Mouse (Mus musculus) CD8-positive naive resting alpha-beta T cell, adult 2 months (primary cell): ENCODE measurements around the gene Ccdc115.

Experiments
- DNase-seq, 2 experiments: peaks; one replicate each; pipeline ENCODE4 v3.0.0; 2022; ENCODE audit warnings: low read depth in 2 of 2, low spot score in 2 of 2

Gene Ccdc115

DNA sequence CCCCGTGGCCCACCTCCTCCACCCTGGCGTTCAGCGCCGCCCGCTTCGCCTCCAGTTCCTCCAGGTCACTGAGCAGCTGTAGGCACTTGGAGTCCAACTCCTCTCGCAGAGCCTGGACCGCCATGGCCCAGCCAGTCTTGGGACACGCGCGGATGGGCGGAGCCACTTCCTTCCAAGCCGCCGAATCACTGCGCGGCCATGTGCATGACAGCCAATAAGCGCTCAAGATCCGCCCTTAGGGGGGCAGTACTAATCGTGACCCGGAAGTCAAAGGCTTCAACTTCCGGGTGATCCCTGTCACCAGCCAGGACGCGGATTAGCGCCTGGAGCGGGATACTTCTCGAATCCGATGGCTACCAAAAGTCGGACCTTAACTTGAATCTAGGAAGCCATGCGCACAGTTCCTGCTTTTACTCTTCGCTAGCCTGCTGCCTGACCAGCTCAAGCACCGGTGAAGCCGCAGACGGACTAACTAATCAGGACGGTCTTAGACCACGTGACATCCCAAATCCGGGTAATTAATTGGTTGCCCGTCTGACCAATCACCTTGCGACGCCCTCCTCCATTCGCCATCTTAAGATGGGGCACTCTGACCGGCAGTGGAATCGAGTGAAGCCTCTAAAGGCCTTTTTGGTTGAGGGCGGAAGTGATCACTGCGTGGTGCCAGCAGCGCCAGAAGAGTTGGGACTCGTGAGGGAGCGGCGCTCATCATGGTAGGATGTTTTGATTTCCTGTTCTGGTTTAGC lies at the start of gene Ccdc115, which contains the start of gene Imp4:
Gene Ccdc115, minus strand, starts transcription at position 458 of the 746 bp plus-strand sequence.
Gene Imp4, plus strand, starts transcription at position 637 of the 746 bp plus-strand sequence.
- peak; percentile 89 to 92 for DNase-seq

DNA sequence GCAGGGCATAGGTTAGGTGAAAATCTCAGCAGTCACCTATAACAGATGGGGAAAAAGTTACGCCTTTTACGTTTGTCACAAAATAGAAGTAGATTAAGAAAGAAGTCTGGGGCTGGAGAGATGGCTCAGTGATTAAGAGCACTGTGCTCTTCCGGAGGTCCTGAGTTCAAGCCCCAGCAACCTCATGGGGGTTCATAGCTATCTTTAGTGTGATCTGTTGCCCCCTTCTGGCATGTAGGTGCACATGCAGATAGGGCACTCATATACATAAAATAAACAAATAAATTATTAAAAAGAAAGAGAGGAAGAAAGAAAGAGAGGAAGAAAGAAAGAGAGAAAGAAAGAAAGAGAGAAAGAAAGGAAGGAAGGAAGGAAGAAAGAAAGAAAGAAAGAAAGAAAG lies 47.9 kb upstream of the Ccdc115 start:
- no peak for DNase-seq

DNA sequence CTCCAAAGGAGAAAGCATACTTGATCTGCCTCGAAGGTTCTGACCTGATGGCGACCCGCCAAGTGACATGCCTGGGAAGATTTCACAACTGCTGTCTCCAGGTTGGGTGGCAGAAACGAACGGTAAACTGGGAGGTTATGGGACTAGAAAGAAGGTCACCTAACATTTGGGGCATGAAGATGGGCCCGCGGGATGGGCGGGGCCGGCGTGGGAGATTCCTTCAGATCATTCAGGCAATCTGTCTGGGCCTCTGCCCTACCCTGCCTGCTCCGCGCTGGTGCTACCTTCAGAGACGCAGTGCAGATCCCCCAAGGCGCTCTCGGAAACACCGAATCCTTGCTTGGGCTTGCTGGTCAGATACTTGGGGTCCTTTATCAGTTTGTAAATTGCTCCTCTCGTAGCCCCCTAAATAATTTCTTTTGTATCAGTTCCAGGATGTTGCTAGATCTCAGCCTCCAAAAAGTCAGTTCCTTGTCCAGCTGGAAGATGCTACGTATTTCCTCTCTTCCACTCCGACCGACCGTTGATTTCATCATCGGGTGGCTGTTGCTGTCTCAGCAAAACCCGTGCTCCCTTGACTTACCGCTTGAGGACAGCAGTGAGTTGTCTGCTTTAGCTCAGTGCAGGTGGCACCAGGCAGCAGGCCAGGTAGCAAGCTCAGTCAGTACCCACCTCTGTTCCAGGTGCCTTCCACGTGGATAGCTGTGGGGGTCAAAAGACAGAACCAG lies 46.2 kb upstream of the Ccdc115 start:
- DNase-seq, result peak; percentile 41 to 68

DNA sequence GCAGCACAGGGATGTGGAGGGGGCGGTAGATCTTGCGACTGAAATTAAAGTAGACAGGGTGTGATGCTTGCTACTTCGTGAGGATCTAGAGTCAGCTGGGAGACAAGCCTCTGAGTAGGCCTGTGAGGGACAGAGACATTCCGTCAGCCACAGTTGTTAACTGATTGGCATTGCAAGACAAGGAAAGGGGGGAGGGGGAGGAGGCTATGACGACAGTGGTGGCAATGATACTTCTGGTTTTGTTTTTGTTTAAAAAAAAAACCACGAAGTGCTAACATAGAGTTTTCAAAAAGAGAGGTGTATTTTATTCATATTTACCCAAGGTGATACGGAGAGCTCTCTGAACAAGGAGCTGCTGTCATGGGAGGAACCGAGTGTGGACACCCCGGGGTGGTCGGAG lies 45.0 kb upstream of the Ccdc115 start:
- DNase-seq, result no peak

DNA sequence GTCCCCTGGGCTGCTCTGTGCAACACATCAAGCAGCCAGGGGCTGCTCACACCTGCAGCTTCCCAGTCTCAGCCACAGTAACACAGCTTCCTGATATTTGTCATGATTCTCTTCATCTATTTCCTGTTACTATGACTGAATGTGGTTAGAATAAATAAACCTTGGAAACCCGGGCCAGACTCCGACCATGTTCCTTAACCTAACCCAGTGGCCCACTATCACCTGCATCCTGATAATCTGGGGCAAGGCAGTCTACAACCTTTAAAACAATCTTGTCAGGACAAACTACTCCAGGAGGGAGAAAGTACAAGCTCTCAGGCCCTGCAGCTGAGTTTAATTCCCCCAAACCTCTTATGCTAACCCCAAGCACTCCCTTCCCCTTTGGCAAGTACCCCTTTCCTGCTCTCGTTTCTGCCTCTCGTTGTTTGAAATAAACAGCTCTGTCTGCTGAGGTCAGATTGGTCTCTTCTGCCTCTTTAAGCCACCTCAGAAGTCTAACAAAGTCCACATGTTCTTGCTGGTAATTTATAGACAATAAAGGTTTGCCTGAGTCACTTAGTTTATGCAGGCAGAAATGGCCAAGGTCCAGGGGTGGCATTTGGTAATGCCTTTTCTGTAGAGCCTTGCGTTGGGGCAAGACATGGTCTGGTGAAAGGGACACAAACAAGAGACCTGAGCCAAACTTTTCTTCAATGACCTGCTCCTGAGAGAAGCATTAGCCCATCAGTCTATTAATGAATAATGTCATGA lies 42.6 kb upstream of the Ccdc115 start:
- DNase-seq, result no peak

DNA sequence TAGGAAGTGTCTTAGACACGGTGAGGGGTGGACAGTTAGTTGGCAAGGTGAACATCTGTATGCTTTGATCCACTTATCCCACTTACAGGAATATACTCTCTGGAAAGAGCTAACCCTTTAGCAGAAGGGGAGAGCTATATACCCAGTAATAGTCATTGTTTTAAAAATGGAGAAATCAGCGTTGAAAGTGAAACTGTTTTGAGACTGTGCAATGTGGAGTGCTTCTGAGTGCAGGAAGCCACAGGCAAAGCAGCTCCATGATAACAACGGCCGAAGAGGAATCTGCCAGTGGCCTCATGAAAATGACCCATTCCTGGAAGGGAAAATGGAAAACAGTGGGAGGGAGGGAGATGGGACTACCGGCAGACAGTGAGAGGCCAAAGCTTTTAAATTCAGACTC lies 41.3 kb upstream of the Ccdc115 start:
- no peak for DNase-seq

DNA sequence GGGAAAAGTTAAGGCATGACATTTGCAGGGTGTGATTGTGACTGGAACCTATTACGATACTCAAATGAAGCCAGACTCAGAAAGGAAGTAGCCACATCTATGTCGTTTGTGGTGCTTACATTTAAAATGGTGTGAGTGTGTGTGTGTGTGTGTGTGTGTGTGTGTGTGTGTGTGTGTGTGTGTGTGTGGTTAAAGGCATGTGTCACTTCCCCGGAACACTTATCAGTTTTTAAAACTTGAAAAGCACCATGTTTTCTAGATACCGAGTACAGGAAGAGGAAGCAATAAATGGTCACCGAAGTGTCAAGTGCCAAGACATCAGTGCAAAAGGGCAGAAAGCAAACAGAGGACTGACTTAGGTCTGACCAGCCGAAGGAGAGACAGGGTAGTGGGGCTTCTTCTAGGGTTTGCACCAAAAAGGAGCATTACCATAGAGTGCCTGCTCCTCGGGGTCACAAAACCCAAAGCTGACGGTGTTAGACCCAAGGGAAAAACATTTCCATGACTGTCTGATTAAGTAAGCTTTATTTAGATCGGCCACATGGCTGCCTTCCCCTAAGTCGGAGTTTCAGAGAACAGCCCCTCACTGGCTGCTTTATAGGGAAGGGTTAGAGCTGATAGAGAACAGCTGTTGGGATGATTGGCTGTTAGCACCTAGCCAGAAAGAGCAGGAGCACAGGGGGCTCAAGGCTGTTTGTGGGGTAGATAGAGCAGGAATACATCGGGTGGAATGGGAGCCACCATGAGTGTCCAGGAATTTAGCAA lies 39.6 kb upstream of the Ccdc115 start:
- DNase-seq, result peak in 1 of 2 experiments; percentile 32

DNA sequence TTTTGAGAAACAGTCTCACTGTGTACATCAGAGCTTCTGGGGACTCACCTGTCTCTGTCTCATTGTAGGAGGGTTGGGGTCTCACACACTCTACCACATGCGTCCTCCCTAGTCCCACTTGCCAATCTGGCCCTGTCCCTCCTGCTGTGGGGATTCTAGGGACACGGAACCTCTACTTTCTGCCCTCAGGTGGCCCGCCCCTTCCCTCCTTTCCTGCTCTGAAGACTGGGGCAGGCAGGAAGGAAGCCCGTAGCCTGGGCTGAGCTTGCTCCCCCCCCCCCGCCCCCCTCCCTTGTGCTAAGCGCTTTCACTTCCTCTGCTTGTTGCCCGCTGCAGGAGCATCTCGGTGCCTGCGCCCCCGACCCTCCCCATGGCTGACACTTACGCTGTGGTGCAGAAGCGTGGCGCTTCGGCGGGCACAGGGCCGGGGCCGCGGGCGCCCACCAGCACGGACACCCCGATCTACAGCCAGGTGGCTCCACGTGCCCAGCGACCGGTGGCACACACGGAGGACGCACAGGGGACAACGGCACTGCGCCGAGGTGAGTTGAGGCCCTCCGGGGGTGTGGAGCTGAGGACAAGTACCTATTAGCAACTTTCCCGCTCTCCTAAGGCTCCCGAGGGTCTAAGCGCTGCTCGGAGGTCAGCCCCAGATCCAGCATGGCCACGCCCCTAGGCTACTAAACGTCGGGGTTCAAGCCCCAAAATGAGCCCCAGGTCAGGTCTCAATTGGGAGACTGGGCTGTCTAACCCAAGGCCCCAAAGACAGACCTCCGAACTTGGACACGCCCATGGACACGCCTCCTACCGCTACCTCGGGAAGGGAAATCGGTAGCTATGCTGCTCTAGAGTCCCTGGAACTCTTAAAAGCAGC lies 33.2 kb upstream of the Ccdc115 start:
- peak; percentile 36 to 60 for DNase-seq

DNA sequence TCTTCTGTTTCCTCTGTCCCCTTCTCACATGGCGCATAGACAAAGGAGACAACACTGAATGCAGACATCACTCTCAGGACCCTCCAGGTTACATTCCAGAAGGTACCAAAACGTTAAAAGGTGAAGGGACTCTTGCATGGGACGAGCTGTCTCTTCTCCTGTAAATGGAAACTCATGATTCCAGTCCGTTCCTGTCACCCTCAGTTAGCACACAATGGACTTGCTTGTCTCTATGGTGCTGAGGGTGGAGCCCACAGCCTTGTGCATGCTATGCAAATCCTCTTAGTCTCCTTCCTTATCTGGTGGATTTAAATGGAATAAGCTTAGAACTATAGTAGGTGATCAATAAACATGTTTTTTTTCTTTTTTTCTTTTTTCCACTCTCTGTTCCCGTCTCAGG lies 30.3 kb upstream of the Ccdc115 start:
- no peak for DNase-seq

DNA sequence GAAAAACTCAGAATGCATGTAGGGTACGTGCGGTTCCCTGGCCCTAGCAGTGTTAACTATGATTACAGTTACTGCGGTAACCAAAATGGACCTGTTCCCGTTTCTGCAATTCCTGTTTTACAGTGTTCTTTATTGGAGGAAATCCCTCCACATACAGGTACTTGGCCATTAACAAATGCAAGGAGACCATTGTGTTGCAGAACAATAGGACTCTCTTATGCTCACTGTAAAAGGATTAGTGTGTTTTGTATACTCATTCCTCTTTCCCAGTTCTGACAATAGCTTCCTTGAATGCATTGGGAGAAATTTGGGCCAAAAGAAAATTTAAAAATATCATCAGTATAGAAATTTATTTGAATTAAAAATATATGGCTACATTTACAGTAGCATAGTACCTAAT lies 29.0 kb upstream of the Ccdc115 start:
- DNase-seq, result no peak

DNA sequence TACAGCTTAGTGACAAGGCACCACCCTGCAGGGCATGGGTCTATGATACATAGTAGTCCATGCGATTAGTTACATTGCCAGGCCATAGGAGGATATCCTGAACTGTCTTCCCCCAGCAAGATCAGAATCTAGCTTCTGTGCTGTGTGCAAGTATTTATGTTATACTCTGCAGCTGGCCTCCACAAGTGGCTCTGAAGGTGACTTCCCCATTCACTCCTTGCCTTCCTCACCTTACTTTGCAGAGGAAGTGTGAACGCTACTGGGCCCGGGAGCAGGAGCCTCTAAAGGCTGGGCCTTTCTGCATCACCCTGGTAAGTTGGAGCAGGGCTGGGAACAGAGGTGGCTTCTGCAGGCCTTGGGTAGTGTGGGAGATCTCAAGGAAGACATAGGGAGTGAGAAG lies 28.6 kb upstream of the Ccdc115 start:
- DNase-seq, result no peak

DNA sequence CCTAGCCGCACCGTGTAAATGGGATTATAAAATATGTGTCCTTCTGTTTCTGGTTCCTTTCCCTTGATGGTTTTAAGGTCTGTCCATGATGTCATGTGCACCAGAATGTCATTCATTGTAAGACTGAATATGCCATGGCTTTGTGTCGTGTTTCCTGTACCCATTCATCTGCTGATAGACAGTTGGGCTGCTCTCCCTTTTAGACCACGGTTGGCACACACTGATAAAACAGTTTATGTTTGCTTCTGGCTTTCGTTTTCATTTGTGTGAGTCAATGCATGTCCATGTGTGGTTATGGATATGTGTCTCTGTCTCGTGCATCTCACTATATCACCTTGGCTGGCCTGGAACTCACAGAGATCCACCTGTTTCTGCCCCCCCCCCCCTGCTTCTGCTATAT lies 26.0 kb upstream of the Ccdc115 start:
- DNase-seq, result no peak

DNA sequence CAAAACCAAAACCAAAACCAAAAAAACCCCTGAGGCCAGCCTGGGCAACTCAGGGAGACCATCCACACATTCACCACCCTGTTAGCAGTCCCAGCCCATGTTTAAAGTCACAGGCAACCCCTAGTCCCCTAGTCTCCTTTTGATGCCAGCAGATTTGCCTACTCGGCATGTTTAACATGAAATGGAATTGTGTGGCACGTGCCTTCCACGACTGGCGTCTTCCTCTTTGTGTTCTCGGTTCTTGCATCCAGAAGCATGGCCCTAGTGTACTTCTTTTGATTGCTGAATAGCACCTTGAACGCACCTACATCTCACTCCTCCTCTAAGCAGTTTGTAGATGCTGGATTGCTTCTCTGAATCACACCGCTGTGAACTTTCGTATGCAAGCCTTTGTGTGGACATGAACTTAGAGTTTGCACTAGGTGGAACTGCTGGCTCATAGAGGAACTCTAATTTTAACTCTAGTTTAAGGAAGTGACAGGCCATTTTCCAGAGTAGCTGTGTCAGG lies 24.9 kb upstream of the Ccdc115 start:
- no peak for DNase-seq

DNA sequence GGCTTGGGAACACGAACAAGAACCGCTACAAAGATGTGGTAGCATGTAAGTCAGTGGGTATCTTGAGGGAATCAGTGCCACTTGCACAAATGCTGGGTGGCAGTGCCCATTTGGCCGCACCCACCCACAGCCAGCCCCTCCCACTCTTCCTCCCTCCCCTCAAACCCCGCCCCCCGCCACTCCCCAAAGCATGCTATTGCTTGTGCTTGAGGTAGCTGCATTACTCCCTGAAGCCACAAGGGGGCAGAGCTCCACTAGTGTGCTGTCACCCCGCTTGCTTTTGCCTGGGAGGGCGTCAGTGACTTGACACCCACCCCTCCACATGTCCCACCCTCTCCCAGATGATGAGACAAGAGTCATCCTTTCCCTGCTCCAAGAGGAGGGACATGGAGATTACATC lies 23.3 kb upstream of the Ccdc115 start:
- DNase-seq, result peak; percentile 64 to 77

DNA sequence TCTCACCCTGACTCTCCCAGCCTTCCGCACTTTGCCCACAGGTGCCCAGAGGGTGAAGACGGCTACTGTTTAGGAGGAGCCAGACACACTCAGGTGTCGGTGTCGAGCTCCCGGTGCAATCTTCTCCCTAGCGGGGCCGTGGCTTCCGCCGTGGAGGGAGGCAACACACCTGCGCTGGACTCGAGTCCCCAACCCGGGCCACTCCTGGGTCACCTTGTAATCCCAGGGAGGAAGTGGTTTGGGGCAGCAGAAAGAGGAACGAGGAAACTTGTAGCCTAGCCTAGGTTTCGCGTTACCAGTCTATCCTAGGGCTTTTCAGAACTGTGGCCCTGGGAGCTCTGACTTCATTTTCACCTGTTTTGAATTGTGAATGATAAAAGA lies 20.6 kb upstream of the Ccdc115 start:
- DNase-seq, result peak; percentile 24 to 26

DNA sequence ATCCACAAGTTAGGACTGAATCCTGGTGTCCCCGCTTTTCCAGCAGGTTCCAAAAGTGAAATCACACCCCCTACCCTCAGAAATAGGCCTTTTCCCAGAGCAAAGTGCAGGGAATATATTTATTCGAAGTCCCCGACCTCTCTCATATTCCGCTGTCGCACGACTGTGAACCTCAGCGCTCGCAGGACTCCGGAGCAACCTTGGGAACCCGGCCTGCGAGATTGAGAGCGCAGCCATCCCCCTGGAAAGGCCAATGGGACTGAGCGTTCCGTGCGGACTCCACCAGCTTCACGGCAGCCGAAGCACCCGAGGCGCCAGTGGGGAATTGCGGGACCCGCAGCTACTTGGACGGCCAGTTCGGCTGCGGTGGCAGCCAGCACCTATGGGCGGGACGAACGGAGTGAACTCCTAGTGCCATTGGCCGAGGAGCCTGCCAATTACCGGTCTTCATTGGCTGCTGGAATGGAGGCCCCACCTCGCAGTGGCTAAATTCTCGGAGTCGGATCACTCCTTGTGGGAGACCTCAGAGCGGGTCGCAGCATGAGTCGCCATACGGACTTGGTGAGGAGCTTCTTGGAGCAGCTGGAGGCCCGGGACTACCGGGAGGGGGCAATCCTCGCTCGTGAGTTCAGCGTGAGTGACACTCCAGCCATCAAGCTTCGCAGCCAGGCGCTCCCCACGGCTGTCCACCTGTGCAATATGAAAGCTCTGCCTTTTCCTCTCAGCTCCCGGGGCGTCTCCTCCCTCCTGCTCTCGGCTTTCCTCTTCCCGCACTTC lies 20.0 kb upstream of the Ccdc115 start, which contains the start of gene Ptpn18:
Gene Ptpn18, plus strand, starts transcription at position 479 of the 777 bp plus-strand sequence.
- DNase-seq, result peak; percentile 66 to 73

DNA sequence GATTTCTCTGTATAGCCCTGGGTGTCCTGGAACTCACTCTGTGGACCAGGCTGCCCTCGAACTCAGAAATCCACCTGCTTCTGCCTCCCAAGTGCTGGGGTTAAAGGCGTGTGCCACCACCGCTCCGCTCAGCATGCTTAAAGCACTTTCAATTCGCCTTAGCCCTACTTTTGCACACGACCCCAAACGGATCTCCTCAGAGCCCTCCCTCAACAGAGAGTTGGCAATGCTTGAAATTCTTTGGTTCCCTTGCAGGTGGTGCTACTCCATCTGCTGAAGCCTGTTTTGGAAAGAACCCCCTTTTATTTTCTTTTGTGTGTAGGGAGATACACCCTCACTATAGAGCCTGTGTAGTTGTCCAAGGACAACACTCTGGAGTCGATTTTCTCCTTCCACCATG lies 19.0 kb upstream of the Ccdc115 start:
- no peak for DNase-seq

DNA sequence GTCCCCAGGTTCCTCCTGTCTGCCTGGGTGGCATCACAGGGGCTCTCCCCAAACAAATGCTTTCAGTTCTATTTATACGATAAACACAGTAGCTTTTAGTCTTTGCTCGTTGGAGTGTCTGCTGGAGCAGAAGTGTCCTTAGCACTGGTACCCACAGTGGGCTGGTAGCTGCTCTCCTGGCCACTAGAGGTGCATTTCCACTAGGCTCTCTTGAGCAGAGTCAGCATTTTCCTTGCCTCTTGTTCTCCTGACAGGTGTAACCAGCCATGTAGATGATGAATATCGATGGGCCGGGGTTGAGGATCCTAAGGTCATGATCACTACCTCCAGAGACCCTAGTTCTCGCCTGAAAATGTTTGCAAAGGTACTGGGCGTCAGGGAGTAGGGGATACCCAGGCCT lies 3.7 kb upstream of the Ccdc115 start:
- DNase-seq, result no peak

DNA sequence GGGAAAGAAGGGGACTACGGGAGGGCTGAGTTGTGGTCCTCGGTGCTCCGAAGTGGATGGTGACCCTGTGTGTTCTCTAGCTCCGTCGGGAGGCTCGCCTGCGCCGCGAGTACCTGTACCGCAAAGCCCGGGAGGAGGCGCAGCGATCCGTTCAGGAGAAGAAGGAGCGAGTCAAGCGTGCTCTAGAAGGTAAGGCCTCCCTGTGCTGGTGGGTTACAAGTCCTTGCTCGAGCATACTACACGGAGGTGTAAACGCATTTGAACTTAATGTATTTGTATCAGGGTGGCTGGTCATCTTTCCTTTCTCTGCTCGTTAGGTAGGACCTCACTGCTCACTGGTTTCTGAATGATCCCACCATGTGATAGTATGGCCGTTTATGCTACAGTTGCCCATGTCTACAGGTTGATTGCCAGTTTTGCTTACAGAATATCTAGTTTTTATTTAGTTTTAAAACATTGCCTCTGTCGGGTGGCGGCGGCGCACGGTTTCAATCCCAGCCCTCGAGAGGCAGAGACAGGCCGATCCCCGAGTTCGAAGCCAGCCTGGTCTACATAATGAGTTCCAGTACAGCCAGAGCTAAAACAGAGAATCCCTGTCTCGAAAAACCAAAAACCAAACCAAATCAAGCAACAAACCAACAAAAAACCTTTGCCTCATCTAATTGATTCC lies 624 bp upstream of the Ccdc115 start:
- DNase-seq, result no peak
